Mouse (Mus musculus): ENCODE data around the gene Mrpl46. TPM values are rescaled to one million over a fixed set of nuclear protein-coding genes. Genes with fewer than 3 reads are reported as not detected.
A peak's percentile ranks its signal among the peaks of the same experiment; 100 is the strongest.

The Mrpl46 gene
- total RNA-seq (2014; rRNA removed) (23.2 and 30.2 TPM in 2 replicates), polyA plus RNA-seq (2012; rRNA removed) (18.6 and 22.7 TPM in 2 replicates)

- Histone ChIP-seq H3K27ac (replicated peaks; ENCODE audit: insufficient read depth, low read depth, low read length) (peak within 1 kb of the TSS; percentile 21), H3K9ac (ENCODE audit: low read depth, low read length) (peak within 1 kb of the TSS; percentile 86), H3K4me3 (ENCODE audit: insufficient read depth, low read depth, low read length) (peak within 1 kb of the TSS; percentile 90), H3K36me3 (ENCODE audit: control insufficient read depth, insufficient read depth, low read length) (peaks cover 12% of the 10 kb centered on the region), H3K27me3 (ENCODE audit: control insufficient read depth, insufficient read depth, low read length) (no peaks in the 10 kb centered on the region), H3K79me2 (ENCODE audit: control insufficient read depth, insufficient read depth, low read length) (no peaks in the 10 kb centered on the region), H3K4me1 (ENCODE audit: control insufficient read depth, insufficient read depth, low read length) (no peaks in the 10 kb centered on the region)
- DNase-seq (ENCODE audit: extremely low read depth, low read depth, low spot score) = peak; percentile 75
- under 1% methylated on average over 44 of the region's 44 CpGs for WGBS
- TF ChIP-seq CTCF (IDR thresholded peaks at IDR 0.05; ENCODE audit: low read depth, low read length) (no peak), POLR2A (IDR thresholded peaks at IDR 0.05; ENCODE audit: extremely low read depth, insufficient read depth, low read length) (0 out of 2 replicates have a peak, but pooled peaks have one; percentile 36)
These were observed at the start of gene Mrpl46, which contains the start of gene Mrps11 for GRCm38 (mm10) chr7:78782639-78783581. Mrpl46 (minus strand) TSS chr7:78783531. Mrps11 (plus strand) TSS chr7:78783119.

GRCm38 (mm10) chr7:78827749-78828362 is 44.5 kb upstream of the Mrpl46 start:
- Histone ChIP-seq H3K27me3 (ENCODE audit: control insufficient read depth, insufficient read depth, low read length) (no peaks in the 10 kb centered on the region), H3K27ac (replicated peaks; ENCODE audit: insufficient read depth, low read depth, low read length) (no peak overlapping the region), H3K36me3 (ENCODE audit: control insufficient read depth, insufficient read depth, low read length) (peaks cover 8% of the 10 kb centered on the region; the same call in 1 of the 2 replicates), H3K79me2 (ENCODE audit: control insufficient read depth, insufficient read depth, low read length) (no peaks in the 10 kb centered on the region), H3K4me1 (ENCODE audit: control insufficient read depth, insufficient read depth, low read length) (no peaks in the 10 kb centered on the region; the same call in 1 of the 2 replicates), H3K4me3 (ENCODE audit: insufficient read depth, low read depth, low read length) (no peak overlapping the region), H3K9ac (ENCODE audit: low read depth, low read length) (no peak overlapping the region)
- WGBS = 18% methylated on average over 14 of the region's 14 CpGs
- peak; percentile 65 for DNase-seq (ENCODE audit: extremely low read depth, low read depth, low spot score)
- TF ChIP-seq POLR2A (IDR thresholded peaks at IDR 0.05; ENCODE audit: extremely low read depth, insufficient read depth, low read length) (no peak), CTCF (IDR thresholded peaks at IDR 0.05; ENCODE audit: low read depth, low read length) (no peak)

- H3K27me3 ChIP-seq (ENCODE audit: control insufficient read depth, insufficient read depth, low read length) = no peaks in the 10 kb centered on the region
- no peak overlapping the region for H3K4me3 ChIP-seq (ENCODE audit: insufficient read depth, low read depth, low read length)
- TF ChIP-seq POLR2A (IDR thresholded peaks at IDR 0.05; ENCODE audit: extremely low read depth, insufficient read depth, low read length) (no peak), CTCF (IDR thresholded peaks at IDR 0.05; ENCODE audit: low read depth, low read length) (no peak)
- H3K4me1 ChIP-seq (ENCODE audit: control insufficient read depth, insufficient read depth, low read length) = no peaks in the 10 kb centered on the region; the same call in 1 of the 2 replicates
- H3K36me3 ChIP-seq (ENCODE audit: control insufficient read depth, insufficient read depth, low read length) = peaks cover 8% of the 10 kb centered on the region; the same call in 1 of the 2 replicates
- H3K9ac ChIP-seq (ENCODE audit: low read depth, low read length) = no peak overlapping the region
- no peaks in the 10 kb centered on the region for H3K79me2 ChIP-seq (ENCODE audit: control insufficient read depth, insufficient read depth, low read length)
- WGBS = 79% methylated on average over 9 of the region's 9 CpGs
- no peak for DNase-seq (ENCODE audit: extremely low read depth, low read depth, low spot score)
- no peak overlapping the region for H3K27ac ChIP-seq (replicated peaks; ENCODE audit: insufficient read depth, low read depth, low read length)
These were observed 43.5 kb upstream of the Mrpl46 start for GRCm38 (mm10) chr7:78826682-78827385.

- TF ChIP-seq POLR2A (IDR thresholded peaks at IDR 0.05; ENCODE audit: extremely low read depth, insufficient read depth, low read length) = no peak
- no peak for TF ChIP-seq CTCF (IDR thresholded peaks at IDR 0.05; ENCODE audit: low read depth, low read length)
- DNase-seq (ENCODE audit: extremely low read depth, low read depth, low spot score) = no peak
- Histone ChIP-seq H3K36me3 (ENCODE audit: control insufficient read depth, insufficient read depth, low read length) (peaks cover 3% of the 10 kb centered on the region; the same call in 1 of the 2 replicates), H3K27ac (replicated peaks; ENCODE audit: insufficient read depth, low read depth, low read length) (no peak overlapping the region), H3K9ac (ENCODE audit: low read depth, low read length) (no peak overlapping the region), H3K79me2 (ENCODE audit: control insufficient read depth, insufficient read depth, low read length) (no peaks in the 10 kb centered on the region), H3K27me3 (ENCODE audit: control insufficient read depth, insufficient read depth, low read length) (no peaks in the 10 kb centered on the region), H3K4me3 (ENCODE audit: insufficient read depth, low read depth, low read length) (no peak overlapping the region), H3K4me1 (ENCODE audit: control insufficient read depth, insufficient read depth, low read length) (no peaks in the 10 kb centered on the region)
- 73% methylated on average over 12 of the region's 12 CpGs for WGBS
These were observed 35.0 kb upstream of the Mrpl46 start for GRCm38 (mm10) chr7:78818336-78818735.

- Histone ChIP-seq H3K4me1 (ENCODE audit: control insufficient read depth, insufficient read depth, low read length) (no peaks in the 10 kb centered on the region), H3K79me2 (ENCODE audit: control insufficient read depth, insufficient read depth, low read length) (no peaks in the 10 kb centered on the region), H3K27ac (replicated peaks; ENCODE audit: insufficient read depth, low read depth, low read length) (no peak overlapping the region), H3K4me3 (ENCODE audit: insufficient read depth, low read depth, low read length) (no peak overlapping the region), H3K36me3 (ENCODE audit: control insufficient read depth, insufficient read depth, low read length) (no peaks in the 10 kb centered on the region), H3K27me3 (ENCODE audit: control insufficient read depth, insufficient read depth, low read length) (no peaks in the 10 kb centered on the region), H3K9ac (ENCODE audit: low read depth, low read length) (no peak overlapping the region)
- no peak for TF ChIP-seq CTCF (IDR thresholded peaks at IDR 0.05; ENCODE audit: low read depth, low read length)
- TF ChIP-seq POLR2A (IDR thresholded peaks at IDR 0.05; ENCODE audit: extremely low read depth, insufficient read depth, low read length) = no peak
- no peak for DNase-seq (ENCODE audit: extremely low read depth, low read depth, low spot score)
These were observed 31.4 kb upstream of the Mrpl46 start for GRCm38 (mm10) chr7:78814766-78815165.

Measured in liver, adult 2 months (tissue).